Mouse (Mus musculus) midbrain, embryonic 10.5 days (tissue): ENCODE data around the gene Endod1. TPM values are rescaled to one million over a fixed set of nuclear protein-coding genes. Genes with fewer than 3 reads are reported as not detected.

Source experiments
- DNase-seq: peaks from one replicate; pipeline ENCODE4 v3.0.0-alpha.2; 2017; ENCODE audit warnings: low spot score
- H3K27ac ChIP-seq: fragments of 300-500 bp; sonication (generic); replicated peaks from 2 replicates; pipeline ENCODE4 v1.5.1; 2016; ENCODE audit warnings: mild to moderate bottlenecking
- H3K27me3 ChIP-seq: fragments of 300-500 bp; sonication (generic); 2 replicates; pipeline ENCODE4 v1.6.1; 2016; ENCODE audit warnings: low read depth, mild to moderate bottlenecking; ENCODE audit not compliant: poor library complexity, severe bottlenecking
- H3K36me3 ChIP-seq: fragments of 300-500 bp; sonication (generic); 2 replicates; pipeline ENCODE4 v1.6.1; 2016; ENCODE audit warnings: mild to moderate bottlenecking, moderate library complexity
- H3K4me1 ChIP-seq: fragments of 300-500 bp; sonication (generic); 2 replicates; pipeline ENCODE4 v1.6.1; 2016
- H3K4me3 ChIP-seq: fragments of 300-500 bp; sonication (generic); 2 replicates; pipeline ENCODE4 v1.5.1; 2016; ENCODE audit warnings: mild to moderate bottlenecking, moderate library complexity
- H3K9me3 ChIP-seq: fragments of 300-500 bp; sonication (generic); replicated peaks from 2 replicates; pipeline ENCODE4 v1.6.1; 2016; ENCODE audit warnings: mild to moderate bottlenecking
- WGBS: fragments of 180-500 bp; shearing (Covaris S2); methylation state at CpG from one replicate; pipeline ENCODE4 v1.1.7; 2016; 5-methylcytosine and 5-hydroxymethylcytosine counted together
- polyA plus RNA-seq: library from polyadenylated mRNA; unstranded; fragments of >200 nt; fragmentation: Nextera tagmentation; extraction: Ambion mirVana; gene quantifications from 2 replicates; pipeline ENCODE4 v1.2.1, GENCODE M21; 2016

Endod1 gene
- polyA plus RNA-seq, 1 experiment from 2014 or later: 7.8 TPM

DNA sequence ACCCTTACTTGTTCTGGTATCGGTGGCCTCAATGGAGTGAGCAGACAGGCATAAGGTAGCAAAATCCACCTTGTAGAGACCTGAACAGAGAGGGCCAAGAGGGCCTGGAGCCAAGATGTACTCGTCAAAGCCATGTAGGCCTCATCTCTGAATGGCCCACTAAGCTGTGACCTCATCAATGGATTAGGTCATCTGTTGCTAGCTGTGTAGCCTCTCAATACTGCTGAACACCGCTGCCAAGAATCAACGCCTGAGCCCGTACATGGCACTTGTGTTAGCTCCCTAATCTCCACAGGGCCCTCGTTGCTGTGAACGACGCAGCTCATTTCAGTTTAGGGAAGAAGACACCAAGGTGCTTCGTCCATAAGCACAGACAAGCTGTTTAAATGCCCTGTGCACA, 10.0 kb upstream of the Endod1 start:
- WGBS: 89% methylated on average over 9 of the region's 9 CpGs
- H3K36me3 ChIP-seq: no peaks in the 10 kb centered on the region
- no peak for DNase-seq

DNA sequence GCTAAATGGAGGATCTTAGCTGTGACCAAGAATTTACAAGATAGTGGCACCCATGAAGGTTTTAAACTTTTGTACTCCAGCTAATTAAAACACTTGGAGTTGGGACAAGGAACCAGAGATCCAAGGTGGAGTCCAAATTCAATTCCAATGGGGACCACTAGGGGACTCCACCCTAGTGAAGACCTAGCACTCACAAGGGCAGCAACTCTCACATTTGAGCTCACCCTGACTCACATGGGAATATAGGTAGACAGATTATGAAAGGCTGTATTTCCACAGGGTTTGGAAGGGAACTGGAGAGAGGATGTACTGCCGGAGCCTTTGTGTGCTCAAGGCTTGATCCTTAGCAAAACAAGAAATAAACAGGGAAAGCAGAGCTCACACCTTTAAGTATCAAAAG, 9.0 kb upstream of the Endod1 start:
- Histone ChIP-seq H3K27ac (no peak overlapping the region), H3K27me3 (no peaks in the 10 kb centered on the region), H3K36me3 (no peaks in the 10 kb centered on the region), H3K9me3 (no peaks in the 10 kb centered on the region), H3K4me1 (no peaks in the 10 kb centered on the region), H3K4me3 (no peak overlapping the region)
- DNase-seq: no peak
- WGBS: 89% methylated on average over 1 of the region's 1 CpGs

More for the DNA sequence above, 10.0 kb upstream of the Endod1 start:
- no peaks in the 10 kb centered on the region for H3K4me1 ChIP-seq
- H3K9me3 ChIP-seq: no peaks in the 10 kb centered on the region
- no peak overlapping the region for H3K27ac ChIP-seq
- H3K4me3 ChIP-seq: no peak overlapping the region
- H3K27me3 ChIP-seq: no peaks in the 10 kb centered on the region

GRCm38 (mm10) chr9:14389050-14389621, 7.8 kb upstream of the Endod1 start:
- H3K36me3 ChIP-seq: no peaks in the 10 kb centered on the region
- no peaks in the 10 kb centered on the region for H3K27me3 ChIP-seq
- H3K27ac ChIP-seq: no peak overlapping the region
- no peak for DNase-seq
- 87% methylated on average over 4 of the region's 4 CpGs for WGBS
- H3K4me3 ChIP-seq: no peak overlapping the region
- H3K4me1 ChIP-seq: no peaks in the 10 kb centered on the region
- no peaks in the 10 kb centered on the region for H3K9me3 ChIP-seq

- H3K9me3 ChIP-seq: no peaks in the 10 kb centered on the region
- no peak overlapping the region for H3K4me3 ChIP-seq
- H3K36me3 ChIP-seq: no peaks in the 10 kb centered on the region
- WGBS: 89% methylated on average over 1 of the region's 1 CpGs
- H3K27ac ChIP-seq: no peak overlapping the region
- no peaks in the 10 kb centered on the region for H3K27me3 ChIP-seq
- no peaks in the 10 kb centered on the region for H3K4me1 ChIP-seq
- DNase-seq: no peak
Observed at GRCm38 (mm10) chr9:14388001-14388400, 6.7 kb upstream of the Endod1 start.

DNA sequence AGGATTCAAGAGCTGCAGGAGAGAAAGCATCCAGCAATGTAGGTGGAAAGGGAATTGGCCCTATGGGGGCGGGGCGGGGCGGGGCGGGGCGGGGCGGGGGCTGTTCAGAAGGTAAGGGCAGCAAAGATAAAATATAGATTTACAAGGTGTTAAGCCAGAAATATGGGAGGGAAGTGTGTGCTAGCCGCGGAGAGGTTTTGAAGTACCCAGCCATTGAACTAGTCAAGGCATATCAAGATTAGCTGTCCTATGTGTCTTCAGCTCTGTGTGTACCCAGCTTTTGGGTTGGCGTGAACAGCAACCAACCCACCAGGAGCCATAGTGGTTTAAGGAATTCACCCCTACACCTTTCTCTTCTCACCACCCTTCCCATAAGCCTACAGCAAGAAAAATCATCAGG, 5.5 kb upstream of the Endod1 start:
- H3K27ac ChIP-seq: no peak overlapping the region
- no peak overlapping the region for H3K4me3 ChIP-seq
- H3K4me1 ChIP-seq: peaks cover 10% of the 10 kb centered on the region
- no peak for DNase-seq
- H3K9me3 ChIP-seq: no peaks in the 10 kb centered on the region
- WGBS: 83% methylated on average over 9 of the region's 9 CpGs
- no peaks in the 10 kb centered on the region for H3K27me3 ChIP-seq
- H3K36me3 ChIP-seq: no peaks in the 10 kb centered on the region

GRCm38 (mm10) chr9:14385665-14386064, 4.4 kb upstream of the Endod1 start:
- no peak for DNase-seq
- H3K27ac ChIP-seq: no peak overlapping the region
- no peaks in the 10 kb centered on the region for H3K9me3 ChIP-seq
- H3K4me1 ChIP-seq: peaks cover 16% of the 10 kb centered on the region
- WGBS: 86% methylated on average over 8 of the region's 8 CpGs
- no peak overlapping the region for H3K4me3 ChIP-seq
- H3K27me3 ChIP-seq: no peaks in the 10 kb centered on the region
- H3K36me3 ChIP-seq: no peaks in the 10 kb centered on the region

DNA sequence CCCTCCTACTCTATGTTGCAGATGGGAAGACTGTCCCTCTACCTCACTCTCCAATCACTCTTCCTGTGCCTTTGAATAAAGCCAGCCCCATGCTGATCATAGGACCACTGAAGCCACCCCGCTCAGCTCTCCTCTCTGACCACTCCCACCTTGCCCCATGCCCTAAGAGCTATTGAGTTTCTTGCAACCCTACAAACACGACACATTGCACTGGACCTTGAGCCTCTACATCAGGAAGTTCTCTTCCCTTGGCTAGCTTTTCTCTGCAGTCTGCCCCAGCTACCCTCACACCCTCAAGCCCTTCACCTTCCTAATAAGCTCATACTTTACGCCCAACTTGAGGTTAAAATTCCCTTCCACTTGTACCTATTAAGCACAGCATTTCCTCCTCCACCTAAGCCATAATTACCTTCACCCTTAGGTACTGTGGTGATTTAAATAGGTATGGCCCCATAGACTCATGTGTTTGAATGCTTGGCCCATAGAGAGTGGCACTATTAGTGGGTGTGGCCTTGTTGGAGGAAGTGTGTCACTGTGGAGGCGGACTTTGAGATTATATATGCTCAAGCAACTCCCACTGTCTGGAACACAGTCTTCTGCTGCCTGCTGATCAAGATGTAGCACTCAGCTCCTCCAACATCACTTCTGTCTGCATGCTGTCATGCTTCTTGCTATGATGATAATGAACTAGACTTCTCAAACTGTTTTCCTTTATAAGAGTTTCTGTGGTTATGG, 2.0 kb upstream of the Endod1 start:
- Histone ChIP-seq H3K27ac (no peak overlapping the region), H3K36me3 (no peaks in the 10 kb centered on the region), H3K4me3 (no peak overlapping the region), H3K27me3 (peaks cover 18% of the 10 kb centered on the region), H3K4me1 (peaks cover 31% of the 10 kb centered on the region), H3K9me3 (no peaks in the 10 kb centered on the region)
- WGBS: 82% methylated on average over 4 of the region's 4 CpGs
- DNase-seq: no peak

GRCm38 (mm10) chr9:14382256-14382791, 1.0 kb upstream of the Endod1 start:
- DNase-seq: no peak
- Histone ChIP-seq H3K9me3 (no peaks in the 10 kb centered on the region), H3K27ac (peak overlapping the region; percentile 38; the same call in 1 of the 2 replicates), H3K4me1 (peaks cover 31% of the 10 kb centered on the region), H3K27me3 (peaks cover 22% of the 10 kb centered on the region), H3K4me3 (no peak overlapping the region), H3K36me3 (no peaks in the 10 kb centered on the region)
- WGBS: 73% methylated on average over 5 of the region's 5 CpGs

DNA sequence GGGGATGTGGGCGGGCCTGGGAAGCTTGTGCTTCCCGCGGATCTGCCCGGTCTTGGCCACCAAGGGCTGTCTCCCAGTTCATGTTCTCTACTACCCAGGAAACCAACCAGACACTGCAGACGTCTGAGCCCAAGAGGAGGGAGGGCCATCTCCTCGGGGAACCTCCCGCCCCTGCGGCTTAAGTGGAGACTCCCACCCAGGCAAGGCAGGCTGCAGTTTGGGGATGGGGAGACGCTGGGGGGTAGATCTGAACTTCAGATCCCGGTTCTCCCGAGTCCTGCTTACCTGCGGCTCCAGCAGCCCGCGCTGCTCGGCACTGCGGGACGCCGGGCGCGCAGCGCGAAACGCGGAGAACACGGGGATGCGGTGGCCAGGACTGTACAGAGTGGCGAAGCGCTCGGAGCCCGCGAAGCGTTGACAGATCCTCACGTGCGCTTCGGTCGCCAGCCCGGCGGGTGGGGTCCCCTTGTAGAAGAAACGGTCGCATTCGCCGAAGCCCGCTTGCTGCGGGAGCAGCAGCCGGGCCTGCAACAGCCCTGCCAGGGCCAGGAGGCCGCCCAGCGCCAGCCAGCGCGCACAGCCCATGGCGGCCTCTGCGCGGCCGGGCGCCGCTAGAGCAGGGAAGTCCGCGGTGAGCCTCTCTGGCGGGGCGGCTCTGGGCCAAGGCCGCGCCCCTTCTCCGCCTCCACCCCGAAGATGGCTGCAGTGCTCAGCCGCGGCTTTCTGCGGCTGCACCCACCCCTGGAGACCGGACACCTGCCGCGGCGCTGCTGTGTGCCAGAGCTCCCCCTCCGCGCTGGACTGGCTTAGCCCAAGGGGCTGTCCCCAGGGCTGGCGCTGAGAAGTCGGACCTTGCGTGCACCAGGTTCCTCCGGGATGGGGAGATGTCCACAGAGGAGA, 671 bp downstream of the Endod1 start:
- peaks cover 31% of the 10 kb centered on the region for H3K4me1 ChIP-seq
- no peaks in the 10 kb centered on the region for H3K9me3 ChIP-seq
- peak; percentile 83 for DNase-seq
- peaks cover 22% of the 10 kb centered on the region for H3K27me3 ChIP-seq
- under 1% methylated on average over 75 of the region's 76 CpGs for WGBS
- H3K36me3 ChIP-seq: no peaks in the 10 kb centered on the region
- peak overlapping the region; percentile 78 for H3K4me3 ChIP-seq
- peak overlapping the region; percentile 86 for H3K27ac ChIP-seq

- Histone ChIP-seq H3K27ac (peak overlapping the region; percentile 86), H3K4me1 (peaks cover 31% of the 10 kb centered on the region), H3K4me3 (peak overlapping the region; percentile 78), H3K36me3 (no peaks in the 10 kb centered on the region), H3K27me3 (peaks cover 22% of the 10 kb centered on the region), H3K9me3 (no peaks in the 10 kb centered on the region)
- DNase-seq: no peak
- 23% methylated on average over 8 of the region's 8 CpGs for WGBS
Observed at GRCm38 (mm10) chr9:14379769-14380385, 1.4 kb downstream of the Endod1 start.

GRCm38 (mm10) chr9:14378151-14378550, 3.2 kb downstream of the Endod1 start:
- no peaks in the 10 kb centered on the region for H3K9me3 ChIP-seq
- H3K27me3 ChIP-seq: peaks cover 22% of the 10 kb centered on the region
- no peak overlapping the region for H3K27ac ChIP-seq
- 94% methylated on average over 2 of the region's 2 CpGs for WGBS
- DNase-seq: no peak
- no peaks in the 10 kb centered on the region for H3K36me3 ChIP-seq
- H3K4me1 ChIP-seq: peaks cover 31% of the 10 kb centered on the region
- H3K4me3 ChIP-seq: no peak overlapping the region

DNA sequence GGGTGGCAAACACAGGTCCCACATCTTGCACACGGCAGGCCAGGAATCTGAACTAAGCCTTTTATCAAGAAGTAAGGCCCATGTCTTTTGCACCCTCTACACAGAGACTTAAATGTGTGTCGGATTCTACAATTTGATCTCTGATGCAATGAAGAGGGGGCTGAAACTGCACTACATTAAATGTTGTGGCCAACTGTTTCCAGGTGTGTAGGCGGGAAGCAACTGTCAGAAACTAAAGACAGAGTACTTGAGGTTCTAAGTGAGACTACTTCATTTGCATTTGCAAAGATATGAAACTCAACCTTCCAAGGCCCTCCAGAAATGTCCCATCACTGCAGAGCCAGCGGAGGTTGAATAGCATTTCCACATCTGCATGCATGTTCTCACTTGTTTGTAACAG, 5.2 kb downstream of the Endod1 start:
- Histone ChIP-seq H3K36me3 (no peaks in the 10 kb centered on the region), H3K4me3 (no peak overlapping the region), H3K9me3 (no peaks in the 10 kb centered on the region), H3K27ac (no peak overlapping the region), H3K4me1 (peaks cover 16% of the 10 kb centered on the region), H3K27me3 (peaks cover 22% of the 10 kb centered on the region)
- no peak for DNase-seq
- 92% methylated on average over 4 of the region's 4 CpGs for WGBS
